Mouse (Mus musculus) T-cell, adult 2 months (primary cell): ENCODE data around the gene Fscn2.

Experiments used
- DNase-seq: peaks from one replicate; pipeline ENCODE4 v3.0.0; 2022; ENCODE audit warnings: low spot score

Gene Fscn2

GRCm38 (mm10) chr11:120361295-120361694 lies at the start of gene Fscn2:
Gene Fscn2 (plus strand): TSS chr11:120361534.
- DNase-seq = no peak

- no peak for DNase-seq
Measured at GRCm38 (mm10) chr11:120311561-120311960, 49.8 kb upstream of the Fscn2 start.

GRCm38 (mm10) chr11:120312069-120312468 lies 49.3 kb upstream of the Fscn2 start:
- DNase-seq = no peak

GRCm38 (mm10) chr11:120313906-120314685 lies 47.2 kb upstream of the Fscn2 start:
- DNase-seq = no peak

GRCm38 (mm10) chr11:120314721-120315415 lies 46.5 kb upstream of the Fscn2 start:
- no peak for DNase-seq

- no peak for DNase-seq
Measured at GRCm38 (mm10) chr11:120315416-120315761, 45.9 kb upstream of the Fscn2 start.

GRCm38 (mm10) chr11:120315832-120316689 lies 45.3 kb upstream of the Fscn2 start:
- peak; percentile 80 for DNase-seq

- DNase-seq = no peak
Measured at GRCm38 (mm10) chr11:120316690-120317254, 44.6 kb upstream of the Fscn2 start.

GRCm38 (mm10) chr11:120317456-120317855 lies 43.9 kb upstream of the Fscn2 start:
- no peak for DNase-seq

GRCm38 (mm10) chr11:120319310-120319709 lies 42.0 kb upstream of the Fscn2 start:
- DNase-seq = no peak

- DNase-seq = no peak
Measured at GRCm38 (mm10) chr11:120320156-120320555, 41.2 kb upstream of the Fscn2 start.

- no peak for DNase-seq
Measured at GRCm38 (mm10) chr11:120335431-120336021, 25.8 kb upstream of the Fscn2 start.

GRCm38 (mm10) chr11:120337447-120337846 lies 23.9 kb upstream of the Fscn2 start:
- DNase-seq = no peak

GRCm38 (mm10) chr11:120338786-120339185 lies 22.5 kb upstream of the Fscn2 start:
- DNase-seq = no peak

- no peak for DNase-seq
Measured at GRCm38 (mm10) chr11:120339978-120340513, 21.3 kb upstream of the Fscn2 start.

GRCm38 (mm10) chr11:120341661-120342060 lies 19.7 kb upstream of the Fscn2 start:
- no peak for DNase-seq

GRCm38 (mm10) chr11:120342656-120343160 lies 18.6 kb upstream of the Fscn2 start:
- DNase-seq = no peak

GRCm38 (mm10) chr11:120343519-120344309 lies 17.6 kb upstream of the Fscn2 start:
- no peak for DNase-seq

GRCm38 (mm10) chr11:120344310-120344920 lies 16.9 kb upstream of the Fscn2 start:
- no peak for DNase-seq

GRCm38 (mm10) chr11:120345067-120345681 lies 16.2 kb upstream of the Fscn2 start:
- DNase-seq = no peak
